Mouse (Mus musculus): Measurements from ENCODE around the gene Tapbp.
"Not testable (repeated sequence)": the region's sequence is repeated elsewhere in the genome, so short reads cannot be mapped to it uniquely, and the experiment has no call there.

Tapbp gene

GRCm38 (mm10) chr17:33947430-33948089 lies 31.9 kb downstream of the Tapbp start:
- DNase-seq (ENCODE audit: low spot score in 2 of 2): no peak

- no peak for DNase-seq (ENCODE audit: low spot score in 2 of 2)
Measured at GRCm38 (mm10) chr17:33948090-33948904, 32.6 kb downstream of the Tapbp start.

- DNase-seq (ENCODE audit: low spot score in 2 of 2): no peak
Measured at GRCm38 (mm10) chr17:33948905-33949537, 33.3 kb downstream of the Tapbp start.

- DNase-seq (ENCODE audit: low spot score in 2 of 2): no peak
Measured at GRCm38 (mm10) chr17:33950131-33950625, 34.5 kb downstream of the Tapbp start.

GRCm38 (mm10) chr17:33951021-33951946 lies 35.6 kb downstream of the Tapbp start, which contains the start of gene B3galt4:
B3galt4 (minus strand) TSS chr17:33951488.
- DNase-seq (ENCODE audit: low spot score in 2 of 2): peak; percentile 59 to 72

- not testable (repeated sequence) for DNase-seq (ENCODE audit: low spot score in 2 of 2)
Measured at GRCm38 (mm10) chr17:33952015-33952414, 36.3 kb downstream of the Tapbp start.

GRCm38 (mm10) chr17:33952879-33953278 lies 37.2 kb downstream of the Tapbp start:
- DNase-seq (ENCODE audit: low spot score in 2 of 2): no peak

GRCm38 (mm10) chr17:33953310-33953709 lies 37.6 kb downstream of the Tapbp start:
- no peak for DNase-seq (ENCODE audit: low spot score in 2 of 2)

GRCm38 (mm10) chr17:33953961-33954565 lies 38.4 kb downstream of the Tapbp start:
- DNase-seq (ENCODE audit: low spot score in 2 of 2): no peak

GRCm38 (mm10) chr17:33954646-33955554 lies 39.2 kb downstream of the Tapbp start:
- DNase-seq (ENCODE audit: low spot score in 2 of 2): peak in 1 of 2 experiments; percentile 50

- DNase-seq (ENCODE audit: low spot score in 2 of 2): peak; percentile 96
Measured at GRCm38 (mm10) chr17:33955555-33956214, 40.0 kb downstream of the Tapbp start, which contains the start of the genes Vps52 and Rps18. Vps52 (plus strand) TSS chr17:33955812. Rps18 (minus strand) TSS chr17:33956001.

GRCm38 (mm10) chr17:33956336-33956735 lies 40.6 kb downstream of the Tapbp start:
- no peak for DNase-seq (ENCODE audit: low spot score in 2 of 2)

- DNase-seq (ENCODE audit: low spot score in 2 of 2): no peak
Measured at GRCm38 (mm10) chr17:33957493-33957892, 41.8 kb downstream of the Tapbp start.

- no peak for DNase-seq (ENCODE audit: low spot score in 2 of 2)
Measured at GRCm38 (mm10) chr17:33958451-33958850, 42.8 kb downstream of the Tapbp start.

- no peak for DNase-seq (ENCODE audit: low spot score in 2 of 2)
Measured at GRCm38 (mm10) chr17:33959135-33959534, 43.4 kb downstream of the Tapbp start.

GRCm38 (mm10) chr17:33959948-33960347 lies 44.2 kb downstream of the Tapbp start:
- no peak for DNase-seq (ENCODE audit: low spot score in 2 of 2)

GRCm38 (mm10) chr17:33962876-33963275 lies 47.2 kb downstream of the Tapbp start:
- no peak for DNase-seq (ENCODE audit: low spot score in 2 of 2)

- DNase-seq (ENCODE audit: low spot score in 2 of 2): no peak
Measured at GRCm38 (mm10) chr17:33965082-33965845, 49.6 kb downstream of the Tapbp start.
